Mouse (Mus musculus) limb, embryonic 12.5 days (tissue): Measurements from ENCODE around the gene Cttn. TPM values are rescaled to one million over a fixed set of nuclear protein-coding genes. Genes with fewer than 3 reads are reported as not detected.
A peak's percentile ranks its signal among the peaks of the same experiment; 100 is the strongest.

Source experiments
- ATAC-seq: fragments of 200-750 bp; cut with Nextera tagmentation; 2 replicates; pipeline ENCODE4 v1.8.0; 2017; ENCODE audit warnings: low read depth, moderate TSS enrichment; ENCODE audit not compliant: insufficient number of reproducible peaks, insufficient read depth, low FRiP score, low TSS enrichment
- H3K27ac ChIP-seq: fragments of 300-500 bp; sonication (generic); 2 replicates; pipeline ENCODE4 v1.5.1; 2016; ENCODE audit warnings: mild to moderate bottlenecking, moderate library complexity
- H3K27me3 ChIP-seq: fragments of 300-500 bp; sonication (generic); 2 replicates; pipeline ENCODE4 v1.6.1; 2016; ENCODE audit warnings: mild to moderate bottlenecking, moderate library complexity
- H3K36me3 ChIP-seq: fragments of 300-500 bp; sonication (generic); 2 replicates; pipeline ENCODE4 v1.6.1; 2016; ENCODE audit warnings: mild to moderate bottlenecking, moderate library complexity
- H3K4me1 ChIP-seq: fragments of 300-500 bp; sonication (generic); replicated peaks from 2 replicates; pipeline ENCODE4 v1.6.1; 2016
- H3K4me2 ChIP-seq: fragments of 300-500 bp; sonication (generic); 2 replicates; pipeline ENCODE4 v1.6.1; 2016; ENCODE audit warnings: mild to moderate bottlenecking, moderate library complexity
- H3K4me3 ChIP-seq: fragments of 300-500 bp; sonication (generic); replicated peaks from 2 replicates; pipeline ENCODE4 v1.5.1; 2016; ENCODE audit warnings: mild to moderate bottlenecking
- H3K9ac ChIP-seq: fragments of 300-500 bp; sonication (generic); replicated peaks from 2 replicates; pipeline ENCODE4 v1.6.1; 2016; ENCODE audit warnings: mild to moderate bottlenecking, moderate library complexity
- H3K9me3 ChIP-seq: fragments of 300-500 bp; sonication (generic); 2 replicates; pipeline ENCODE4 v1.6.1; 2016; ENCODE audit warnings: mild to moderate bottlenecking, moderate library complexity
- WGBS: fragments of 180-500 bp; shearing (Covaris S2); methylation state at CpG from one replicate; pipeline ENCODE4 v1.1.7; 2016; 5-methylcytosine and 5-hydroxymethylcytosine counted together
- polyA plus RNA-seq: library from polyadenylated mRNA; unstranded; fragments of >200 nt; fragmentation: Nextera tagmentation; extraction: Ambion mirVana; gene quantifications from 2 replicates; pipeline ENCODE4 v1.2.1, GENCODE M21; 2016

Gene Cttn
- polyA plus RNA-seq, 1 experiment from 2014 or later, result 179 TPM

DNA sequence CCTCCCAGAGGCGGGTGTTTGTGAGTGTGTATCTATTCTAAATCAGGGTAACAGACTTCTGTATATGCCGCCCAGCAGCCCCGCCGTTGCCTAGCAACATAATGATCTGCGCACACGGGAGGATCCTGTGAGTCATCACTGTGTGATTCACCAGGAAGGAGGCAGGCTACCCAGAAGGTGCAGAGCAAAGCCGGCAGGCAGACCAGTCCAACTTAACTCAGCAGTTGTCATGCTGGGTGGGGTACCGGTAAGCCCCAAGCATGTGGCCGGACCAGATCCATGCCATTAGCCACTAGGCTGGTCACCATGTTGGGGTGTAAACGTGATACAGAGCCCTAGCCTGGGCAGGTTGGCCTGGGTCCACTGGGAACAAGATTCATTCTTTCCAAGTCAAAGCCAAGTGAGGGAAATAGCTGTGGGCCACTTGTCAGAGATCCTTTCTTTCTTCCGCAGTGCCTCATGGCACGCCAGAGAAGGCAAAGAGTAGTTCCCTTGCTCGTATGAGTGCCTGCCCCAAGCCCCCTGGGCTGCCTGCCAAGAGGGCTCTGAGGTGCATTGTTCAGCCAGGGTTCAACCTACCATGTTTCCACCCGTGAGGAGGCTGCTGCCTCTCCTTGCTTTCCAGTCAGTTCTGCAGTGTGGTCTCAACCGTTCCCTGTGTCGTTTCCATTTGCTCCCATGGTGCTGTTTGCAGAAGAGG, 53.0 kb downstream of the Cttn start:
- ATAC-seq, result no peak
- no peak overlapping the region for H3K9ac ChIP-seq
- H3K36me3 ChIP-seq, result no peaks in the 10 kb centered on the region
- no peak overlapping the region for H3K4me2 ChIP-seq
- no peak overlapping the region for H3K27ac ChIP-seq
- no peaks in the 10 kb centered on the region for H3K27me3 ChIP-seq
- H3K9me3 ChIP-seq, result no peaks in the 10 kb centered on the region
- H3K4me1 ChIP-seq, result peaks cover 27% of the 10 kb centered on the region
- 50% methylated on average over 16 of the region's 16 CpGs for WGBS
- H3K4me3 ChIP-seq, result no peak overlapping the region

DNA sequence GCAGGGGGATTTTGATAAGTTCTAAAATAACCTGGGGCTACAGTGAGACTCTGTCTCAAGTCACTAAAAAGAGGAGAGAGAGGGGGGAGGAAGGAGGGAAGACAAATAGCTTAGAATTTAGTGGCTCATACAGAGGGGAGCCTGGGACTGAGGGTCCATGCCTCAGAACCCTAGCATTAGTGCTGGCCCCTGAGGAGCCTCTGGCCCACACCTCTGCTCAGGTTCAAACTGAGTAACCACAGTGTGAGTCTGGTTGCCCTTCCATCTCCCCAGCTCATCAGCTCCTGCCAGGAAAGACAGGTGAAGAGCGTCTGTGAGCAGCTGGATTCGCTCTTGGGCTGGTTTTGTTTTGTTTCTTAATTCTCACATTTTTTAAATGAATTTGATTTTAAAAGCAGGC, 53.6 kb downstream of the Cttn start:
- Histone ChIP-seq H3K4me1 (peaks cover 33% of the 10 kb centered on the region), H3K27ac (no peak overlapping the region), H3K4me3 (no peak overlapping the region), H3K4me2 (no peak overlapping the region), H3K9me3 (no peaks in the 10 kb centered on the region), H3K9ac (no peak overlapping the region), H3K36me3 (no peaks in the 10 kb centered on the region), H3K27me3 (no peaks in the 10 kb centered on the region)
- ATAC-seq, result no peak
- WGBS, result 85% methylated on average over 2 of the region's 2 CpGs

GRCm38 (mm10) chr7:144415795-144416194, 55.0 kb downstream of the Cttn start:
- Histone ChIP-seq H3K36me3 (no peaks in the 10 kb centered on the region), H3K4me1 (peaks cover 36% of the 10 kb centered on the region), H3K4me2 (no peak overlapping the region), H3K9me3 (no peaks in the 10 kb centered on the region), H3K4me3 (no peak overlapping the region), H3K27me3 (no peaks in the 10 kb centered on the region), H3K9ac (no peak overlapping the region), H3K27ac (no peak overlapping the region)
- WGBS, result 70% methylated on average over 4 of the region's 4 CpGs
- no peak for ATAC-seq

DNA sequence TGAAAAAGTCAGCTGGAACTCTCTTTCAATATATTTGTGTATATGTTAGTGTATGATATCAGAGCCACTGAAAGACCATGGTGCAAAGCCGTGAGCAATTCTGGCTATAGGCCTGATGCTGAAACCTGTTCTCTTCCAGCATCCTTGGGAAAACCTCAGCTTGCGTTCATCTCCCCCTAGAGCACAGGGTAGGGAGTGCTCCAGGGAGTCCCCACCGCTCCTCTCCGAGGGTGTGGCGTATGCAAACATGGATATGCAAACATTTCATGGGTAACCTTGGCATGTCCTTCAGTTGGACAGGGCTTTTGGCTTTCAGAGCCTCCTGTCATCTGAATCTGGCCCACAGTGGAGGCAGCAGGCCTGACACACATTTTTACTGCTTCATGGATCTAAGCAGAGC, 56.2 kb downstream of the Cttn start:
- Histone ChIP-seq H3K4me2 (no peak overlapping the region), H3K27ac (no peak overlapping the region), H3K27me3 (no peaks in the 10 kb centered on the region), H3K4me1 (peaks cover 26% of the 10 kb centered on the region), H3K9ac (no peak overlapping the region), H3K9me3 (no peaks in the 10 kb centered on the region), H3K4me3 (no peak overlapping the region), H3K36me3 (no peaks in the 10 kb centered on the region)
- ATAC-seq, result no peak
- WGBS, result 79% methylated on average over 5 of the region's 5 CpGs

DNA sequence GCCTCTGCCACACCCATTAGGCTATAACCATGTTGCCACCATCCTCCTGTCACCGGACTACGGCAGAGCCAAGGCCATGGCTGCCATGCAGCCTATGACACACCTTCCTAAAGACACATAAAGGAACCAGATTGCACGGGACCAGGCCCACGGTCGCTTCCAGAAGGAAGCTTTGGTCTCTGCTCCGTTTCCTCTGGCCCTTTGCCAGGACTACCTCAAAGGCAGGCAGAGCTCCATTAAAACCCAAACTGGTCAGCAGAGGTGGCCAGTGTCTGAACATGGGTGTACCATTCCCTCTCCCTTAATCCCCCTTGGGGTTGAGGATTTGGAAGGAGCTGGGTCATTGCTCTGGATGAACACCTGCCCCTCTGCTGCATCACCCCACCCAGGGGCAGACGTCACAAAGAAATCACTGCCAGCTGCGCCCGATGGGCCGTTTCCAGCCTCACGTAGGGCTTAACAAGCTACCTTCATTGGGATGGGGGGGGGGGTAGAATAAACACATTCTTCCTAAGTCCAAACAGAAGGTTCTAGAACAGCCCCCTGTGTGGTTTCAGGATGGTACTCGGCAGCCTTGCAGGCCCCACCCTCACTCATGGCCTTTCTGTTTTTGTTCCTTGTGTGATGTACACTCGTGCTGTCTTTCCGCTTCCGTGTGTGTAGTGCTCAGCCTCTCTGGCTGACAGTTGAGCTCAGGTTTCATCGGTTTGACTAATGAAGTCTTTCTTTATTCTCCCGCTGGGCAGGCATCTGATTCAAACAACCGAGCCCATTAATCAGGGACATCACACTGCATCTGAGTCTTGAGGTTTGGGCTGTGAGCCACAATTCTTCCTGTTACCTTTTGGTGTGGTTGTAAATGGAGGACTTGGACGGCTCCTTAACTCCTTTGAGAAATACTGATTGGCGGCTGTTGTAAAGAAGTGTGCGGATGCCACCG, 58.6 kb downstream of the Cttn start:
- H3K9ac ChIP-seq, result no peak overlapping the region
- WGBS, result 39% methylated on average over 22 of the region's 22 CpGs

GRCm38 (mm10) chr7:144409682-144410081, 61.1 kb downstream of the Cttn start:
- no peak for ATAC-seq
- Histone ChIP-seq H3K27me3 (no peaks in the 10 kb centered on the region), H3K27ac (no peak overlapping the region), H3K36me3 (no peaks in the 10 kb centered on the region), H3K4me3 (no peak overlapping the region), H3K4me1 (peaks cover 23% of the 10 kb centered on the region), H3K4me2 (no peak overlapping the region), H3K9ac (no peak overlapping the region), H3K9me3 (no peaks in the 10 kb centered on the region)
- WGBS, result 77% methylated on average over 18 of the region's 18 CpGs

More for the DNA sequence above, 58.6 kb downstream of the Cttn start:
- Histone ChIP-seq H3K36me3 (no peaks in the 10 kb centered on the region), H3K27me3 (no peaks in the 10 kb centered on the region), H3K4me2 (no peak overlapping the region), H3K27ac (no peak overlapping the region), H3K4me1 (peaks cover 21% of the 10 kb centered on the region), H3K9me3 (no peaks in the 10 kb centered on the region), H3K4me3 (no peak overlapping the region)
- ATAC-seq, result no peak

DNA sequence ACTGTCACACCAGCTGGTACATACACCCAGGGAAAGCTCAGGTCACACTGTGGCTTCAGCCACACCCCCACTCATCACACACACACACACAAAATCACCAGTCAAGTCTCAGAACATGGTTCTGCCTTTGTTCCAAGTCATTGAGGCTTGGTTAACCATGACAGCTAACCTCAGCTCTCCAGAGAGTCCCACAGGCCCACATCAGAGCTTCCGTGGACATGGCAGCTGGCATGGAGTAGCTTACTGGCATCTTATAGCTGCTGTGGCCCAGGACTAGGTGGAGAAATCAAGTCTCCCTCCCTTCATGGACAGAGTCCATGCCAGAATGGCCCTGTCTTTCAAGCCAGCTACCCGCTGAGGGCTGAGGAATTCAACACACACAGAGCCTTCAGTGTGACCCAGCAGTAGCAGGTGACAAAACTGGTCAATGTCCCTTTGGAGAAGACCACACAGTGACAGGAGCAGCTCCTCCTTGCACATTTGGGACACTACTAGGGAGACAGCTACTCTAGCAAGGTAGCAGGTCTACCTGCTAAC, 62.3 kb downstream of the Cttn start:
- Histone ChIP-seq H3K9ac (no peak overlapping the region), H3K9me3 (no peaks in the 10 kb centered on the region), H3K4me2 (no peak overlapping the region), H3K27me3 (no peaks in the 10 kb centered on the region), H3K4me3 (no peak overlapping the region), H3K4me1 (peaks cover 23% of the 10 kb centered on the region), H3K27ac (no peak overlapping the region), H3K36me3 (no peaks in the 10 kb centered on the region)
- ATAC-seq, result no peak
- WGBS, result 87% methylated on average over 2 of the region's 2 CpGs

DNA sequence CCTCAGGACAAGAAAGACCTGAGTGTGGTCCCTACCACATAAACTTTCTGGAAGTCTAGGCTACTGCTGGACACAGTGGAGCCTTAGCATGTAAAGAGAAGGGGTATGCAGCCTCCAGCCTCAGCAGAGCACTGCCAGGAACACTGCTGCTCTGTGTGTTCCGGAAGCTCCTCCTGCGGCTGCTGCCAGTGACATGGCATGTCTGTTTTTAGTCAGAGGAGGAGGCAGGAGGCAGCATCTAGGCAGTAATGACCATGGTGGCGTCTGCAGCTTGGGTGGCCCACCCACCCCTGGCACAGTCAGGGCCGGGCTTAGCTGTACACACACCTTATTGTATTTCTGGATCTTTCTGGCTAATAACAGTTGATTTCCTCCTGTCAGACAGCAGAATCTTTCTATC, 63.1 kb downstream of the Cttn start:
- Histone ChIP-seq H3K4me2 (no peak overlapping the region), H3K4me1 (peaks cover 18% of the 10 kb centered on the region), H3K36me3 (no peaks in the 10 kb centered on the region), H3K9ac (no peak overlapping the region), H3K27ac (peak overlapping the region; percentile 62; the same call in 1 of the 2 replicates), H3K9me3 (no peaks in the 10 kb centered on the region), H3K4me3 (no peak overlapping the region), H3K27me3 (no peaks in the 10 kb centered on the region)
- 46% methylated on average over 4 of the region's 4 CpGs for WGBS
- no peak for ATAC-seq

GRCm38 (mm10) chr7:144402492-144402891, 68.3 kb downstream of the Cttn start:
- no peaks in the 10 kb centered on the region for H3K27me3 ChIP-seq
- no peak overlapping the region for H3K9ac ChIP-seq

DNA sequence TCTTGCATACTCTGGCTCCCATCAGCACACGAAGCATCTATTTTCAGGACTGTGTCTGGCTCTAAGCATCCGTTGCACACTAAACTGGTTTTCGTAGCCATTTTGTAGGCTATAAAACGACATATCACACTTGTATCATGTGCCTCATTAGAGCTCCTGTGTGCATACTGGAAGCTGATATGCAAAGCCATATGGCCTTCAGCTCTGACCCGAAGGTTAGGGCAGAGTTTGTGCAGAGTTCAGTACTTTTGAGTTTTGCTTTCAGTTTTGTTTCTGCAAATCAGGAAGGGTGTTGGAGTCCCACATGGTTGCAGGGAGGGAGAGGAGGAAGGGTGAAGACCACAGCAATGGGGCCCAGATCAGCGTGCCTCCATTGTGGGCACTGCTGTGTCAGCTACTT, 79.1 kb downstream of the Cttn start:
- Histone ChIP-seq H3K36me3 (no peaks in the 10 kb centered on the region), H3K9ac (no peak overlapping the region), H3K27ac (no peak overlapping the region), H3K4me1 (no peaks in the 10 kb centered on the region), H3K4me2 (no peak overlapping the region), H3K9me3 (no peaks in the 10 kb centered on the region), H3K4me3 (no peak overlapping the region), H3K27me3 (no peaks in the 10 kb centered on the region)
- 66% methylated on average over 6 of the region's 6 CpGs for WGBS
- ATAC-seq, result no peak

More at GRCm38 (mm10) chr7:144402492-144402891, 68.3 kb downstream of the Cttn start:
- Histone ChIP-seq H3K4me1 (peaks cover 5% of the 10 kb centered on the region; the same call in 1 of the 2 replicates), H3K4me3 (no peak overlapping the region), H3K27ac (no peak overlapping the region), H3K36me3 (no peaks in the 10 kb centered on the region), H3K9me3 (no peaks in the 10 kb centered on the region), H3K4me2 (no peak overlapping the region)
- no peak for ATAC-seq
- WGBS, result 78% methylated on average over 4 of the region's 4 CpGs

DNA sequence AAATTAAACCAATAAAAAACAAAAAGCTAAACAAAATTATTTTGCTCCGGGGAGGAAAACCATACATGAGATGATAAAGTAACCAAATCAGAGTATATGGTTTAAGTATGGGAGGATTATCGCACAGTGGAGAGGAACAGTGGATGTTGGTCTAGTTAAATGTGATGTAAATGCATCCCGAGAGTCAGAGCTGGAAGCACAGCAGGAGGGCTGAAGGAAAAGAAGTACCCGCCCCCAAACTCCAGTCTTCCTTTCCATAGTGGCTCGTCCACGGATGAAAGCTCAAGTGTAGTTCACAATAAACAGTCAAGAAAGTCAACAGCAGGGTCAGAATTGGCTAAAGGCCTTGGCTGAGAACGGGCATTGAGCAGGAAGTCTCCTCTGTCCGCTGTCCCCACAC, 80.1 kb downstream of the Cttn start:
- H3K9me3 ChIP-seq, result no peaks in the 10 kb centered on the region

More for the DNA sequence above, 80.1 kb downstream of the Cttn start:
- Histone ChIP-seq H3K4me2 (no peak overlapping the region), H3K27ac (no peak overlapping the region), H3K4me1 (no peaks in the 10 kb centered on the region), H3K9ac (no peak overlapping the region), H3K27me3 (no peaks in the 10 kb centered on the region), H3K4me3 (no peak overlapping the region), H3K36me3 (no peaks in the 10 kb centered on the region)
- no peak for ATAC-seq
- 62% methylated on average over 8 of the region's 8 CpGs for WGBS
